Mouse (Mus musculus) embryonic fibroblast, embryonic 13.5 days (primary cell): Measurements from ENCODE around the gene BC005561. TPM values are rescaled to one million over a fixed set of nuclear protein-coding genes. Genes with fewer than 3 reads are reported as not detected.
A peak's percentile ranks its signal among the peaks of the same experiment; 100 is the strongest.
"Not testable (repeated sequence)": the region's sequence is repeated elsewhere in the genome, so short reads cannot be mapped to it uniquely, and the experiment has no call there.

Experiments
- H3K27ac ChIP-seq: 2 replicates; pipeline ENCODE4 v1.5.1; 2012; ENCODE audit warnings: low read length, control low read depth, inconsistent platforms; ENCODE audit not compliant: insufficient read depth
- H3K4me1 ChIP-seq: 2 replicates; pipeline ENCODE4 v1.6.1; 2011; ENCODE audit warnings: low read length; ENCODE audit not compliant: control insufficient read depth, insufficient read depth
- H3K4me3 ChIP-seq: 2 replicates; pipeline ENCODE4 v1.5.1; 2011; ENCODE audit warnings: mild to moderate bottlenecking, control low read depth, low read length; ENCODE audit not compliant: insufficient read depth
- POLR2A ChIP-seq: IDR thresholded peaks from 2 replicates; pipeline ENCODE4 v1.6.1; 2011; ENCODE audit warnings: low read depth, mild to moderate bottlenecking, control low read depth, low read length, moderate library complexity
- polyA plus RNA-seq: library from polyadenylated mRNA; stranded (reverse); fragments of >200 nt; gene quantifications from 2 replicates; pipeline ENCODE4 v1.2.4, GENCODE M21; 2011; ENCODE audit warnings: low read depth; ENCODE audit not compliant: missing spikeins, insufficient read length

The BC005561 gene
- polyA plus RNA-seq, 1 experiment, result 7.2 TPM

DNA sequence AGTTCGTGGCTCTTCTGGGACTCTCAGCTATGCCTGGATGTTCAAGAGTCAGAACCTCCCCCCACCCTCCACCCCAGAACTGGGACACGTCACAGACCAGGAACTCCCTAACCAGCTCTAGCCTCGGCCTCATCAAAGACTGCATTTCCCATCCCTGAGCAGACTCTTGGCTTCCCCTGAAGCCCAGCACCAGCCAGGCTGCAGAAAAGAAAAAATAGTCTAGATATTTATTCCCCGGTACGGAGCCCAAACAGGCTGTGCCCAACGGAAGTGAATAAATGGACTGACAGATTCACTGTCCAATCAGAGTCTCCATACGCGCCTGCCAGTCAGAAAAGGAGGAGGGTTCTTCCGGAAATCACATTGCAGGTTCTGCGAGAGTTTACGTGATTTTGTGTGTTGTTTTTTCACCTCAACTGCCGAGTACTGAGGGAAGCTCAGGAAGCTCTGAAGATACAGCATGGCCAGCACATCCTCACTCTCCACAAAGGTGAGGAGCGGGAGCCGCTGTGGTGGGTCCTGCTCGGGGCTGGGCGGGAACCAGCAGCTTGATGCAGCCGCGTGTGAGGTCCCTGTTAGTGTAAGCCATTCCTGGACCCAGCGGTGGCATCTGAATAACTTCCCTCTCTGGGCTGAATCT lies 63.2 kb downstream of the BC005561 start:
- peak overlapping the region; percentile 96 for H3K27ac ChIP-seq
- H3K4me1 ChIP-seq, result not testable (repeated sequence)
- peak overlapping the region; percentile 70 for H3K4me3 ChIP-seq
- TF ChIP-seq POLR2A, result peak; percentile 72

Other genes starting within 250 kb of the BC005561 start
- not detected in 2 replicates for gene Ibsp, start 209.2 kb upstream of the BC005561 start, polyA plus RNA-seq
- not detected in 2 replicates for gene Mepe, start 183.0 kb upstream of the BC005561 start, polyA plus RNA-seq
- gene Spp1, start 73.2 kb upstream of the BC005561 start, polyA plus RNA-seq, result 2,527 and 5,389 TPM in 2 replicates
- 108 and 119 TPM in 2 replicates for gene Pkd2, start 48.9 kb upstream of the BC005561 start, polyA plus RNA-seq